Mouse (Mus musculus) embryonic facial prominence, embryonic 14.5 days (tissue): Measurements from ENCODE around the gene Rictor. TPM values are rescaled to one million over a fixed set of nuclear protein-coding genes. Genes with fewer than 3 reads are reported as not detected.

Experiments used
- ATAC-seq: fragments of 200-750 bp; cut with Nextera tagmentation; 2 replicates; pipeline ENCODE4 v1.8.0; 2017; ENCODE audit warnings: low read depth, moderate number of reproducible peaks, moderate TSS enrichment
- DNase-seq: peaks from one replicate; pipeline ENCODE4 v3.0.0-alpha.2; 2015; ENCODE audit warnings: low spot score
- H3K27ac ChIP-seq: fragments of 300-500 bp; sonication (generic); replicated peaks from 2 replicates; pipeline ENCODE4 v1.5.1; 2014; ENCODE audit warnings: low read depth, mild to moderate bottlenecking, low read length, moderate library complexity
- H3K27me3 ChIP-seq: fragments of 300-500 bp; sonication (generic); replicated peaks from 2 replicates; pipeline ENCODE4 v1.6.1; 2014; ENCODE audit warnings: low read length; ENCODE audit not compliant: control insufficient read depth, insufficient read depth
- H3K36me3 ChIP-seq: fragments of 300-500 bp; sonication (generic); 2 replicates; pipeline ENCODE4 v1.6.1; 2014; ENCODE audit warnings: low read length, mixed read lengths; ENCODE audit not compliant: control insufficient read depth, insufficient read depth
- H3K4me1 ChIP-seq: fragments of 300-500 bp; sonication (generic); 2 replicates; pipeline ENCODE4 v1.6.1; 2014; ENCODE audit warnings: antibody characterized with exemption, low read length; ENCODE audit not compliant: control insufficient read depth, insufficient read depth
- H3K4me2 ChIP-seq: fragments of 300-500 bp; sonication (generic); 2 replicates; pipeline ENCODE4 v1.6.1; 2014; ENCODE audit warnings: low read depth, mild to moderate bottlenecking, low read length, moderate library complexity, mixed read lengths
- H3K4me3 ChIP-seq: fragments of 300-500 bp; sonication (generic); 2 replicates; pipeline ENCODE4 v1.5.1; 2014; ENCODE audit warnings: low read depth, mild to moderate bottlenecking, low read length
- H3K9ac ChIP-seq: fragments of 300-500 bp; sonication (generic); 2 replicates; pipeline ENCODE4 v1.6.1; 2014; ENCODE audit warnings: low read depth, mild to moderate bottlenecking, low read length, moderate library complexity, mixed read lengths
- H3K9me3 ChIP-seq: fragments of 300-500 bp; sonication (generic); 2 replicates; pipeline ENCODE4 v1.6.1; 2016; ENCODE audit warnings: low read length; ENCODE audit not compliant: control insufficient read depth
- WGBS: fragments of 180-500 bp; shearing (Covaris S2); extraction: QIAGEN DNeasy Blood & Tissue Kit; methylation state at CpG from one replicate; pipeline ENCODE4 v1.1.7; 2014; 5-methylcytosine and 5-hydroxymethylcytosine counted together
- polyA plus RNA-seq: library from polyadenylated mRNA; unstranded; fragments of >200 nt; fragmentation: Nextera tagmentation; extraction: Ambion mirVana; gene quantifications from 2 replicates; pipeline ENCODE4 v1.2.1, GENCODE M21; 2014

Rictor gene
- polyA plus RNA-seq, 1 experiment from 2014 or later, result 32.1 TPM

GRCm38 (mm10) chr15:6707551-6707935 is 636 bp upstream of the Rictor start:
- Histone ChIP-seq H3K4me1 (peaks cover 15% of the 10 kb centered on the region; the same call in 1 of the 2 replicates), H3K4me3 (peak overlapping the region; percentile 92), H3K9me3 (no peaks in the 10 kb centered on the region), H3K27me3 (peaks cover 19% of the 10 kb centered on the region), H3K36me3 (no peaks in the 10 kb centered on the region), H3K9ac (peak overlapping the region; percentile 96), H3K27ac (peak overlapping the region; percentile 95), H3K4me2 (peak overlapping the region; percentile 91)
- WGBS, result 0% methylated on average over 41 of the region's 43 CpGs
- peak; percentile 51 for ATAC-seq
- DNase-seq, result peak; percentile 78

- H3K4me2 ChIP-seq, result peak overlapping the region; percentile 91
- DNase-seq (peak; percentile 21), ATAC-seq (peak; percentile 66)
- H3K36me3 ChIP-seq, result no peaks in the 10 kb centered on the region
- peak overlapping the region; percentile 96 for H3K9ac ChIP-seq
- H3K4me1 ChIP-seq, result peaks cover 19% of the 10 kb centered on the region
- H3K27me3 ChIP-seq, result peaks cover 18% of the 10 kb centered on the region
- no peaks in the 10 kb centered on the region for H3K9me3 ChIP-seq
- 1% methylated on average over 34 of the region's 89 CpGs for WGBS
- peak overlapping the region; percentile 92 for H3K4me3 ChIP-seq
- peak overlapping the region; percentile 95 for H3K27ac ChIP-seq
Measured at GRCm38 (mm10) chr15:6708526-6709441, 605 bp downstream of the Rictor start.

- DNase-seq (no peak), ATAC-seq (no peak)
- no peaks in the 10 kb centered on the region for H3K9me3 ChIP-seq
- H3K27ac ChIP-seq, result no peak overlapping the region
- H3K27me3 ChIP-seq, result peaks cover 15% of the 10 kb centered on the region
- H3K4me3 ChIP-seq, result peak overlapping the region; percentile 92
- no peaks in the 10 kb centered on the region for H3K36me3 ChIP-seq
- H3K4me2 ChIP-seq, result peak overlapping the region; percentile 91
- H3K4me1 ChIP-seq, result peaks cover 27% of the 10 kb centered on the region
- H3K9ac ChIP-seq, result peak overlapping the region; percentile 96
- WGBS, result 6% methylated on average over 8 of the region's 8 CpGs
Measured at GRCm38 (mm10) chr15:6709618-6710017, 1.4 kb downstream of the Rictor start.

- peak overlapping the region; percentile 91 for H3K4me2 ChIP-seq
- H3K27ac ChIP-seq, result no peak overlapping the region
- no peak overlapping the region for H3K4me3 ChIP-seq
- H3K9me3 ChIP-seq, result no peaks in the 10 kb centered on the region
- DNase-seq (no peak), ATAC-seq (no peak)
- no peaks in the 10 kb centered on the region for H3K36me3 ChIP-seq
- H3K4me1 ChIP-seq, result peaks cover 31% of the 10 kb centered on the region
- peaks cover 13% of the 10 kb centered on the region for H3K27me3 ChIP-seq
- H3K9ac ChIP-seq, result no peak overlapping the region
- 48% methylated on average over 7 of the region's 7 CpGs for WGBS
Measured at GRCm38 (mm10) chr15:6710341-6710740, 2.2 kb downstream of the Rictor start.

- no peak overlapping the region for H3K4me2 ChIP-seq
- no peak overlapping the region for H3K9ac ChIP-seq
- peaks cover 4% of the 10 kb centered on the region for H3K27me3 ChIP-seq
- no peaks in the 10 kb centered on the region for H3K36me3 ChIP-seq
- H3K4me3 ChIP-seq, result no peak overlapping the region
- no peak for ATAC-seq
- no peak overlapping the region for H3K27ac ChIP-seq
- peaks cover 31% of the 10 kb centered on the region for H3K4me1 ChIP-seq
- DNase-seq, result no peak
- 81% methylated on average over 7 of the region's 7 CpGs for WGBS
- H3K9me3 ChIP-seq, result no peaks in the 10 kb centered on the region
Measured at GRCm38 (mm10) chr15:6711226-6711625, 3.0 kb downstream of the Rictor start.

GRCm38 (mm10) chr15:6714819-6715218 is 6.6 kb downstream of the Rictor start:
- Histone ChIP-seq H3K9me3 (no peaks in the 10 kb centered on the region), H3K4me1 (peaks cover 26% of the 10 kb centered on the region), H3K27ac (no peak overlapping the region), H3K4me2 (no peak overlapping the region), H3K9ac (no peak overlapping the region), H3K27me3 (no peaks in the 10 kb centered on the region), H3K36me3 (no peaks in the 10 kb centered on the region), H3K4me3 (no peak overlapping the region)
- 51% methylated on average over 7 of the region's 7 CpGs for WGBS
- no peak for ATAC-seq
- no peak for DNase-seq

- 72% methylated on average over 6 of the region's 6 CpGs for WGBS
- Histone ChIP-seq H3K4me1 (peaks cover 22% of the 10 kb centered on the region), H3K27me3 (no peaks in the 10 kb centered on the region)
Measured at GRCm38 (mm10) chr15:6715237-6715636, 7.1 kb downstream of the Rictor start.

GRCm38 (mm10) chr15:6721385-6721784 is 13.2 kb downstream of the Rictor start:
- H3K27ac ChIP-seq, result no peak overlapping the region
- no peaks in the 10 kb centered on the region for H3K36me3 ChIP-seq
- WGBS, result 85% methylated on average over 2 of the region's 2 CpGs
- no peaks in the 10 kb centered on the region for H3K27me3 ChIP-seq
- H3K9me3 ChIP-seq, result no peaks in the 10 kb centered on the region
- H3K4me2 ChIP-seq, result no peak overlapping the region
- no peaks in the 10 kb centered on the region for H3K4me1 ChIP-seq
- H3K4me3 ChIP-seq, result no peak overlapping the region
- no peak overlapping the region for H3K9ac ChIP-seq
- DNase-seq, result no peak
- no peak for ATAC-seq

More at GRCm38 (mm10) chr15:6715237-6715636, 7.1 kb downstream of the Rictor start:
- DNase-seq (no peak), ATAC-seq (no peak)
- no peaks in the 10 kb centered on the region for H3K9me3 ChIP-seq
- no peak overlapping the region for H3K4me3 ChIP-seq
- no peaks in the 10 kb centered on the region for H3K36me3 ChIP-seq
- no peak overlapping the region for H3K27ac ChIP-seq
- H3K9ac ChIP-seq, result no peak overlapping the region
- H3K4me2 ChIP-seq, result no peak overlapping the region

- DNase-seq (no peak), ATAC-seq (no peak)
- Histone ChIP-seq H3K4me2 (no peak overlapping the region), H3K27ac (no peak overlapping the region), H3K4me1 (no peaks in the 10 kb centered on the region), H3K36me3 (no peaks in the 10 kb centered on the region), H3K9me3 (no peaks in the 10 kb centered on the region), H3K27me3 (no peaks in the 10 kb centered on the region), H3K9ac (no peak overlapping the region), H3K4me3 (no peak overlapping the region)
- WGBS, result 83% methylated on average over 4 of the region's 4 CpGs
Measured at GRCm38 (mm10) chr15:6721802-6722201, 13.6 kb downstream of the Rictor start.
